Mouse (Mus musculus) stomach, embryonic 16.5 days (tissue): Measurements from ENCODE around the gene Basp1. TPM values are rescaled to one million over a fixed set of nuclear protein-coding genes. Genes with fewer than 3 reads are reported as not detected.

ENCODE experiments used
- ATAC-seq: fragments of 200-750 bp; cut with Nextera tagmentation; 2 replicates; pipeline ENCODE4 v1.8.0; 2017; ENCODE audit warnings: moderate number of reproducible peaks, moderate TSS enrichment; ENCODE audit not compliant: insufficient read depth, low FRiP score
- H3K27ac ChIP-seq: fragments of 300-500 bp; sonication (generic); 2 replicates; pipeline ENCODE4 v1.5.1; 2014; ENCODE audit warnings: low read length
- H3K27me3 ChIP-seq: fragments of 300-500 bp; sonication (generic); 2 replicates; pipeline ENCODE4 v1.6.1; 2014; ENCODE audit warnings: low read length, control low read depth, mixed read lengths; ENCODE audit not compliant: control insufficient read depth, insufficient read depth
- H3K36me3 ChIP-seq: fragments of 300-500 bp; sonication (generic); 2 replicates; pipeline ENCODE4 v1.6.1; 2014; ENCODE audit warnings: low read length; ENCODE audit not compliant: control insufficient read depth, insufficient read depth
- H3K4me1 ChIP-seq: fragments of 300-500 bp; sonication (generic); 2 replicates; pipeline ENCODE4 v1.6.1; 2014; ENCODE audit warnings: low read length, control low read depth, mixed read lengths; ENCODE audit not compliant: control insufficient read depth, insufficient read depth
- H3K4me2 ChIP-seq: fragments of 300-500 bp; sonication (generic); 2 replicates; pipeline ENCODE4 v1.6.1; 2014; ENCODE audit warnings: low read depth, low read length, mixed read lengths
- H3K4me3 ChIP-seq: fragments of 300-500 bp; sonication (generic); replicated peaks from 2 replicates; pipeline ENCODE4 v1.5.1; 2014; ENCODE audit warnings: mild to moderate bottlenecking, low read length
- H3K9ac ChIP-seq: fragments of 300-500 bp; sonication (generic); 2 replicates; pipeline ENCODE4 v1.6.1; 2014; ENCODE audit warnings: low read length
- H3K9me3 ChIP-seq: fragments of 300-500 bp; sonication (generic); replicated peaks from 2 replicates; pipeline ENCODE4 v1.6.1; 2016; ENCODE audit warnings: low read length, control low read depth; ENCODE audit not compliant: control insufficient read depth
- WGBS: fragments of 180-500 bp; shearing (Covaris S2); extraction: QIAGEN DNeasy Blood & Tissue Kit; methylation state at CpG from one replicate; pipeline ENCODE4 v1.1.7; 2014; 5-methylcytosine and 5-hydroxymethylcytosine counted together
- polyA plus RNA-seq: library from polyadenylated mRNA; unstranded; fragments of >200 nt; fragmentation: Nextera tagmentation; extraction: Ambion mirVana; gene quantifications from 2 replicates; pipeline ENCODE4 v1.2.1, GENCODE M21; 2015

Gene Basp1
- polyA plus RNA-seq, 1 experiment from 2014 or later: 15.8 TPM

DNA sequence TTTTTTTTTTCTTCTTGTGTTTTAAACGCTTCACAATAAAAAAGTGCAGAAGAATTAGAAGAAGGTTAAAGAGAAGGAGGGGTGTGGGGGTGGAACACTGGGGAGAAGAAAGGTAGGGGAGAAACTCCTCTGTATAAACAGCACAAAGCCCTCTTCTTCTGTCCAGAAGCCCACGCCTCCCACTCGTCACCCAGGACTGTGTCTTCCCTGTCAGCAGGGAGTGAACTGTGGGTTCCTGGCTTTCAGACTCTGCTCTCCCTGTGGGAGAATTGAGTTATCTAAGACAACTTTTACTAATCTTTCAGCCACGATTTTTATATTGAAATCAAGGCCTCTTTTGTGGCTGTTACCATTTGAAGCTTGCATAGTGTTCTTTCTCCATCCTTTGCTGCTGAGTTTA, 82.6 kb downstream of the Basp1 start:
- WGBS: 67% methylated on average over 4 of the region's 4 CpGs
- Histone ChIP-seq H3K36me3 (no peaks in the 10 kb centered on the region), H3K27me3 (no peaks in the 10 kb centered on the region; the same call in 1 of the 2 replicates), H3K4me2 (no peak overlapping the region), H3K9ac (no peak overlapping the region), H3K4me1 (no peaks in the 10 kb centered on the region), H3K4me3 (no peak overlapping the region), H3K27ac (no peak overlapping the region), H3K9me3 (no peaks in the 10 kb centered on the region)
- no peak for ATAC-seq

DNA sequence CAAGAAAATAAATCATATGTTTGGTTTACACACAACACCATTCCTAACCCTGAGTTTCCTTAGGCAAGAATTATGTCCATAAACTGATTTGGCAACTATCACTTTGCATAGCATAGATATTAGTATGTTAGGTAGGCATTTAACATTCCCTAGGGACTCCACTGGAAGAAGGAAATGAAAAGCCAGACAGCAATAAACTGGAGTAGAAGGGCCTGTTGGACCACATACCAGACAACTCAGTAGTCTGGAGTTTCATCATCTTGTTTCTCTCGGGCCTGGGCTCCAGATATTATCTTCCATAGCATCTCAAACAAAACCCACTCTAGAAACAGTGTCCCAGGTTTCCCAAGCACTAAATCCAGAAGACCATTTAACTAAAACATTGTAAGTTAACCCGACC, 91.0 kb downstream of the Basp1 start:
- Histone ChIP-seq H3K27ac (no peak overlapping the region), H3K27me3 (no peaks in the 10 kb centered on the region; the same call in 1 of the 2 replicates), H3K4me1 (no peaks in the 10 kb centered on the region), H3K9me3 (no peaks in the 10 kb centered on the region), H3K9ac (no peak overlapping the region), H3K36me3 (no peaks in the 10 kb centered on the region), H3K4me3 (no peak overlapping the region), H3K4me2 (no peak overlapping the region)
- 57% methylated on average over 2 of the region's 2 CpGs for WGBS
- no peak for ATAC-seq

DNA sequence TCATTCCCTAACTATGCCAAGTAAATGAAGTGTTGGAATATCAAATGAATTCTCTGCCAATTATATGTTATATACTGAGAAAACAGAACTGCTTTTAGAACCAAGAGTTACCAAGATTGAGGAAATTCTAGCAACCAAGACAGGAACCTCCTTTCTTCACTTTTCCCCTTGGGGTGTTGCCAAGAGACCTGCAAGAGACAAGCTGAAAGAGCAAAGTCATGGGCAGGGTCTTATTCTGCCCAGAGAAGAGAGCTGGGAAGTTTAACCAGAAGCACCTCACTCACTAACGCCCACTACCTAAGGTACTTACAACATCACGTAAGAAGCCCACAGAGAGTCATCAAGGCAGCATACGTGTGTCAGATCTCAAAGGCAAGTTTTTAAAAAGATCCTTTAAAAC, 91.5 kb downstream of the Basp1 start:
- Histone ChIP-seq H3K4me2 (no peak overlapping the region), H3K27ac (no peak overlapping the region), H3K4me1 (no peaks in the 10 kb centered on the region), H3K27me3 (no peaks in the 10 kb centered on the region; the same call in 1 of the 2 replicates), H3K4me3 (no peak overlapping the region), H3K9ac (no peak overlapping the region), H3K36me3 (no peaks in the 10 kb centered on the region), H3K9me3 (no peaks in the 10 kb centered on the region)
- WGBS: 91% methylated on average over 3 of the region's 3 CpGs
- no peak for ATAC-seq

DNA sequence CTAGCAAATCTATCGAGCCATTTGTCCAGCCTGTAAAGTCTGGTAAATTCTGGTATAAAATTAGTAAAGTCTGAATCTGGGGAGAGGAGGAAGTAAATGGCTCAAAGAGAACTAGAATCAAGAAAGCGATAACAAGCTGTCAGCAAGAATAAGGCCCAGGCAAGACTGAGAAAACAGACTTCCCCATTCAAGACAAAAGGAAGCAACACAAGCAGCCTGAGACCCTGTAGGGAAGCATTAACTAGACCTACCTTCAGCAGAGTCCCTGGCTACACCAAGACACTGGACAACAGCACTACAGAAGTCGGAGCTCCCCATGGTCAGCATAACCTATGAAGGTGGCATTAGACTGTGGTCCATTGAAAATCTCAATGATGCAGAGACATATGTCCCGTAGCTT, 91.9 kb downstream of the Basp1 start:
- Histone ChIP-seq H3K4me3 (no peak overlapping the region), H3K9me3 (no peaks in the 10 kb centered on the region), H3K27ac (no peak overlapping the region), H3K36me3 (no peaks in the 10 kb centered on the region), H3K4me1 (no peaks in the 10 kb centered on the region), H3K4me2 (no peak overlapping the region), H3K9ac (no peak overlapping the region), H3K27me3 (no peaks in the 10 kb centered on the region; the same call in 1 of the 2 replicates)
- 92% methylated on average over 4 of the region's 4 CpGs for WGBS
- ATAC-seq: no peak

DNA sequence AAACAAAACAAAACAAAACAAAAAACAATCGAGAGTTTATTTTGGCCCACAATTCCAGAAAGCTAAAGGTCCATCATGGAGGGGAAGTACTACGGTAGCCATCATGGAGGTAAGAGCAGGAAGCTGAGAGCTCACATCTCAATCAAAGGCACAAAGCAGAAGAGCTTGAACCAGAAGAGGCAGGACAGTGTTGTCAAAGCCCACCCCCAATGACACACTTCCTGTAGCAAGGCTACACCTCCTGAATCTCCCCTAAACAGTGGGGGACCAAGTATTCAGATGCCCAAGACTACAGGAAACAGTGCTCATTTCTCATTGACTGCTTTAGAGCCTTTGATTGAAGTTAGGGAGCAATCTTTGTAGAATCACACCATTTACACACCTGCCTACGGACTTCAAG, 99.1 kb downstream of the Basp1 start:
- no peak overlapping the region for H3K9ac ChIP-seq
- H3K4me3 ChIP-seq: no peak overlapping the region
- no peaks in the 10 kb centered on the region for H3K9me3 ChIP-seq
- no peaks in the 10 kb centered on the region for H3K4me1 ChIP-seq
- H3K4me2 ChIP-seq: no peak overlapping the region
- ATAC-seq: no peak
- H3K27me3 ChIP-seq: no peaks in the 10 kb centered on the region
- 82% methylated on average over 3 of the region's 3 CpGs for WGBS
- no peak overlapping the region for H3K27ac ChIP-seq
- no peaks in the 10 kb centered on the region for H3K36me3 ChIP-seq

Other genes with a start within 250 kb of the Basp1 start
- gene Myo10, start 208.8 kb upstream of the Basp1 start, polyA plus RNA-seq: 26.1 and 30.4 TPM in 2 replicates